Mouse (Mus musculus): ENCODE measurements around the gene Foxo6.

- no peak for TF ChIP-seq CTCF (IDR thresholded peaks at IDR 0.05; ENCODE audit: borderline replicate concordance, extremely low read depth, insufficient read depth, insufficient read length)
- TF ChIP-seq POLR2A (IDR thresholded peaks at IDR 0.05; ENCODE audit: borderline replicate concordance, extremely low read depth, insufficient read depth, insufficient read length, poor library complexity, severe bottlenecking): no peak
Measured at GRCm38 (mm10) chr4:120262726-120263125, 24.4 kb downstream of the Foxo6 start.

Measured in brain, embryonic 14.5 days (tissue).